In the genomic region with DNA sequence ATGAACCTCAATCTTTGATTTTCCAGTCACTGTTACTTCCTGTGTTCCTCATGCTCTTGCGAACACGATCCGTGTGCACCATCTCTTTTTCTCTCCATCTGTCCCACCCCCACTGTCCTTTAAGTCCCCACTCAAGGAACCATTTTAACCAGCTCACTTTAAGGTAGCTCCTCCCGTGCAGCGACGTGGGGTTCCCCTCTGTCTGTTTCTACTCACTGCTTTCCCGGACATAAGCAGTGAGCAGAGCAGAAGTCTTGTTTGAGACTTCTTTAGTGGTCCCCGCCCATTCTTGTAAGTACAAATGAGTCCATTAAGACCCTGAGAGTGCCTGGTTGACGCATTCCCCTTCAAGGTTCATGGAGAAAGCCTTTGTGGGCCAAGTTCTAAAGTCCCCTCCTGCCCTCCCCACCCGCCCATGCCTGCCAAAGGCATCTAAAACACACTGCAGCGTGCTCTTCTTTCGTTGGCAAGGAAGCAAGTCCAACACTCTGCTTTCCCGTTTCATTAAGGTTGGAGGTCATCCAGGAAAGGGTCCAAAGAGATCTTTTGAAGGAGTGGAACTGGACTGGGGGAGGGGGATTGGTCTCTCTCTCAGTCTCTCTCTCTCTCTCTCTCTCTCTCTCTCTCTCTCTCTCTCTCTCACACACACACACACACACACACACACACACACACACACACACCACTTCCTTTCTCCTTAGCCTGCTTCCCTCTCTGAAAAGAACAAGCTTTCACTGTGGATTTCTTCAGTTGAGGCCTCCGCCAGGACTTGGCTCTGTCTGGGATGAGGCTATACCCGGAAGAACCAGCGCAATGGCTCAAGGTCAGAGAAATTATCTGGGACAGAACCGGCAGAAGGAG, we compare ENCODE assay signal across 9 mouse cellular contexts. TPM values are rescaled to one million over a fixed set of nuclear protein-coding genes. Genes with fewer than 3 reads are reported as not detected.
DNase-seq lines count a peak whose midpoint lies in the region; ATAC-seq and TF ChIP-seq lines count a peak whose summit lies in the region.
"Had no signal": no experiment of that assay in that cellular context is flagged by ENCODE, and none has a peak within 500 bp of the region (broad histone marks: within the 10 kb centered on the region; RNA-seq: fewer than 3 reads in every experiment).

No protein-coding gene starts in this region.

- intact Hi-C loops in heart, postnatal 10 days (cut with DNase I): no loop called here

- TF ChIP-seq EP300 in lung, postnatal 0 days (IDR thresholded peaks at IDR 0.05): peak; percentile 52; the same call in 1 of the 2 replicates

- H3K9me3 ChIP-seq in kidney, embryonic 14.5 days (ENCODE audit: control insufficient read depth, low read length): no peaks in the 10 kb centered on the region
- H3K9me3 ChIP-seq in lung, postnatal 0 days (ENCODE audit: low read length): peaks cover 3% of the 10 kb centered on the region; the same call in 1 of the 2 replicates

- TF ChIP-seq CTCF in brain, embryonic 14.5 days (IDR thresholded peaks at IDR 0.05; ENCODE audit: borderline replicate concordance, extremely low read depth, insufficient read depth, insufficient read length): no peak
- no peak for TF ChIP-seq CTCF in lung, postnatal 0 days (IDR thresholded peaks at IDR 0.05)

- no peak overlapping the region for H3K27ac ChIP-seq in kidney, embryonic 14.5 days (ENCODE audit: low read depth, low read length)
- peak overlapping the region; percentile 89 for H3K27ac ChIP-seq in lung, postnatal 0 days (ENCODE audit: low read length)

- no peaks in the 10 kb centered on the region for H3K36me3 ChIP-seq in kidney, embryonic 14.5 days (ENCODE audit: control insufficient read depth, insufficient read depth, low read length)
- H3K36me3 ChIP-seq in lung, postnatal 0 days (ENCODE audit: insufficient read depth, low read length): no peaks in the 10 kb centered on the region

- no peaks in the 10 kb centered on the region for H3K4me1 ChIP-seq in kidney, embryonic 14.5 days (ENCODE audit: control insufficient read depth, insufficient read depth, low read length)
- peaks cover 17% of the 10 kb centered on the region; the same call in 1 of the 2 replicates for H3K4me1 ChIP-seq in lung, postnatal 0 days (ENCODE audit: insufficient read depth, low read depth, low read length)

- ATAC-seq in kidney, embryonic 14.5 days (ENCODE audit: low FRiP score, low TSS enrichment): no peak
- peak; percentile 73 for ATAC-seq in lung, postnatal 0 days
- ATAC-seq in erythroblast, adult 5-6 weeks (replicated peaks; ENCODE audit: low FRiP score, poor library complexity, severe bottlenecking): no peak

- 81% methylated on average over 17 of the region's 17 CpGs for WGBS in kidney, embryonic 14.5 days
- WGBS in lung, postnatal 0 days: 10% methylated on average over 17 of the region's 17 CpGs

- no peak overlapping the region for H3K4me3 ChIP-seq in kidney, embryonic 14.5 days (ENCODE audit: low read length)
- H3K4me3 ChIP-seq in lung, postnatal 0 days (ENCODE audit: low read depth, low read length): no peak overlapping the region; the same call in 1 of the 2 replicates

- peak; percentile 16 for DNase-seq in kidney, adult 18-20 months
- DNase-seq in brain, embryonic 14.5 days (ENCODE audit: low read depth): peak; percentile 90
- DNase-seq in heart, postnatal 10 days: peak; percentile 65 to 68
- peak; percentile 89 for DNase-seq in lung, postnatal 0 days (ENCODE audit: low spot score)
- DNase-seq in thymus, adult 18-20 months: no peak
- no peak for DNase-seq in spleen, postnatal 36 days (ENCODE audit: low spot score in 2 of 2)

- H3K9ac ChIP-seq in kidney, embryonic 14.5 days (ENCODE audit: low read depth, low read length): no peak overlapping the region
- H3K9ac ChIP-seq in lung, postnatal 0 days (replicated peaks; ENCODE audit: low read depth): no peak overlapping the region

- no peaks in the 10 kb centered on the region for H3K27me3 ChIP-seq in kidney, embryonic 14.5 days (ENCODE audit: control insufficient read depth, insufficient read depth, low read length)
- H3K27me3 ChIP-seq in lung, postnatal 0 days (replicated peaks; ENCODE audit: insufficient read depth, low read length): no peaks in the 10 kb centered on the region

- no peak for TF ChIP-seq POLR2A in brain, embryonic 14.5 days (IDR thresholded peaks at IDR 0.05; ENCODE audit: borderline replicate concordance, extremely low read depth, insufficient read depth, insufficient read length, poor library complexity, severe bottlenecking)

- H3K4me2 ChIP-seq in kidney, embryonic 14.5 days (replicated peaks; ENCODE audit: low read depth, low read length): no peak overlapping the region
- H3K4me2 ChIP-seq in lung, postnatal 0 days (replicated peaks; ENCODE audit: low read depth, low read length): peak overlapping the region; percentile 39

RNA-seq across cellular contexts. Expression of gene Ppp1r3c, which starts 30.9 kb away (rescaled TPM):
- polyA plus RNA-seq in kidney, embryonic 14.5 days (2014; fragmentation: Nextera tagmentation; extraction: Ambion mirVana): 10.1 and 16.7 TPM in 2 replicates
- polyA plus RNA-seq in brain, embryonic 14.5 days (2012; rRNA removed): 4.2 and 8.7 TPM in 2 replicates
- 10 to 100 TPM; 72.2 to 86.1 TPM for total RNA-seq in heart, postnatal 10 days (2021)
- polyA plus RNA-seq in lung, postnatal 0 days (2015; fragmentation: Nextera tagmentation; extraction: Ambion mirVana): 39.4 and 51.4 TPM in 2 replicates
- not detected in 2 replicates for total RNA-seq in erythroblast, adult 5-6 weeks (2015; ENCODE audit: low replicate concordance)
- total RNA-seq in erythroblast, adult 5-6 weeks (2017; ENCODE audit: low replicate concordance): not detected in 2 replicates
- total RNA-seq: hematopoietic stem cell, adult 5-6 weeks had no signal

Comparison
In these comparisons a context has a peak if more than half of its experiments do, and no peak if none do; other contexts are left out.
1. DNase-seq: peak in kidney, adult 18-20 months (single experiment), brain, embryonic 14.5 days (single experiment), heart, postnatal 10 days (2 of 2) and lung, postnatal 0 days (single experiment); none in thymus, adult 18-20 months (0 of 2) and spleen, postnatal 36 days (0 of 2).